Mouse (Mus musculus) induced T-regulatory cell, adult 2 months (primary cell): ENCODE measurements around the gene Esyt2.

Experiments used
- DNase-seq: peaks from one replicate; pipeline ENCODE4 v3.0.0-alpha.2; 2012; ENCODE audit warnings: low read depth

The Esyt2 gene

DNA sequence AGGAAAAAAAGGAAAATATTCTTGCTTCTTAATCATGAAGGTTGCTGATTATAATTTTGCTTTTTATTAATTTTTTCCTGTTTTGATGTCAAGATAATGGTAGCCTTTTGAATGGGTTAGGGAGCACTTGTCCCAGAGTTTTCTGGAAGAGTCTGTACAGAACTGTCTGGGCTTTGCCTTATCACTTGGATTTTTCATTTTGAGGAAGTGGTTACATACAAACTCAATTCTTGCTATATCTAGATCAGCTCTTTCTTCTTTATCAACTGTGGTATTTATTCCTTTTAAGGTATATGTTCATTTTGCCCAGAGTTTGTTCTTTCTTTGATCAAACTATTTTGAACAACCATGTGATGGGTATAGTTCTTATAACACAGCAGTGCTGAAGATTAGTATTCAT, 81.1 kb downstream of the Esyt2 start:
- no peak for DNase-seq

DNA sequence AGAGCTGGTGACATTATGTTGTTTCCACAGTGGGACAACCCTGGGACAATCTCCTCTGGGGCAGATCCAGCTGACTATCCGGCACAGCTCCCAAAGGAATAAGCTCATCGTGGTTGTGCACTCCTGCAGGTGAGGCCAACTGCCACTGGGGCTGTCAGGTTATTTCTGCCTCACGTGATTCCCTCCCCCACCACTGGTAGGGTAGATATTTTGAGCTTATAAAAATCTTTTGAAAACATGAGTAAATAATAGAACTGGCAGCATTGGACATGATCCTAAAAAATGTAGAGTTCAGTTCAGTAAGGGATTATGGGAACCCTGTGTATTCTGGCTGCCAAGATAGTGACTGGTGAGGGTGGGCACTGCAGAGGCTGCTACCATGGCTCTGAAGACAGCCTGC, 85.9 kb downstream of the Esyt2 start:
- DNase-seq, result no peak

GRCm38 (mm10) chr12:116367346-116367745, 86.3 kb downstream of the Esyt2 start:
- DNase-seq, result no peak

GRCm38 (mm10) chr12:116368857-116369256, 87.9 kb downstream of the Esyt2 start:
- DNase-seq, result no peak

- no peak for DNase-seq
These were observed 102.1 kb downstream of the Esyt2 start for GRCm38 (mm10) chr12:116383101-116383500.

GRCm38 (mm10) chr12:116383995-116384394, 103.0 kb downstream of the Esyt2 start:
- DNase-seq, result peak; percentile 27

GRCm38 (mm10) chr12:116386802-116387201, 105.8 kb downstream of the Esyt2 start:
- DNase-seq, result no peak

DNA sequence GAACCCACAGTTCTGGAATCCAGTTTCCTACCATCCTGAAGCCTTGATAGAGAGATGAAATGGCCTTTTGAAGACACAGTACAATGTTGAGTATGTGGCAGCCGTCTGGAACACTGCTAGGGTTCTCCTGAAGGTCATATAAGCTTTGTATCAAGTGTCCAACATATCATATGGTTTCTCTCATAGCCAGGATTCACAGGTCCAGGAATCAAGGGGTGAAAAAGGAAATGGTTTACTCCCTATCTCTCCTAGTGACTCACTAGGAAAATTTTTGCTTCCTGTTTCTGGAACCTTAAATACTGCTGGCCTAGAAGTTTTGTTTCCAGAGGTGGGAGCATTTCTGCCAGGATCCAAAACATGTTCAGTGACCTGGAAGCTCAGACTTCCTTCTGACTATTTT, 108.9 kb downstream of the Esyt2 start:
- DNase-seq, result no peak

DNA sequence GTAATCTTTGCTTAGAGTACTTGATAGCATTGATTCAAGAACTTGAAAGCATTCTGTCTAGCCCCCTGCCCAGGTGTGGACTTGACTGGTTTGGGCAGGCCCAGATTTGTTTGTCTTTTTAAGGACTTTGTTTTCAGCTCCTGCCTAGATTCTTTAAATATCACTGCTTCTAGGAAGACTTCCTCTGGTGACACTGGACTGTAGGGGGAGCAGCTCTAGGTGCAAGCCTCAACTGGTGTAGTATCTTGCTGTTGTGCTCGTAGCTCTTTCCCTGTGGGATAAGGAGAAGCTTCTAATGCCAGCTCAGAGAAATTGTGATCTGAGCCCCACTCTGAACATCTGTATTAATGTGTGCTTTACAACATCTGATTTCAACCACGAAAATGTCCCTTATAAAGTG, 113.3 kb downstream of the Esyt2 start:
- DNase-seq, result no peak

GRCm38 (mm10) chr12:116395312-116395711, 114.3 kb downstream of the Esyt2 start:
- no peak for DNase-seq

GRCm38 (mm10) chr12:116396072-116396695, 115.2 kb downstream of the Esyt2 start:
- DNase-seq, result no peak

DNA sequence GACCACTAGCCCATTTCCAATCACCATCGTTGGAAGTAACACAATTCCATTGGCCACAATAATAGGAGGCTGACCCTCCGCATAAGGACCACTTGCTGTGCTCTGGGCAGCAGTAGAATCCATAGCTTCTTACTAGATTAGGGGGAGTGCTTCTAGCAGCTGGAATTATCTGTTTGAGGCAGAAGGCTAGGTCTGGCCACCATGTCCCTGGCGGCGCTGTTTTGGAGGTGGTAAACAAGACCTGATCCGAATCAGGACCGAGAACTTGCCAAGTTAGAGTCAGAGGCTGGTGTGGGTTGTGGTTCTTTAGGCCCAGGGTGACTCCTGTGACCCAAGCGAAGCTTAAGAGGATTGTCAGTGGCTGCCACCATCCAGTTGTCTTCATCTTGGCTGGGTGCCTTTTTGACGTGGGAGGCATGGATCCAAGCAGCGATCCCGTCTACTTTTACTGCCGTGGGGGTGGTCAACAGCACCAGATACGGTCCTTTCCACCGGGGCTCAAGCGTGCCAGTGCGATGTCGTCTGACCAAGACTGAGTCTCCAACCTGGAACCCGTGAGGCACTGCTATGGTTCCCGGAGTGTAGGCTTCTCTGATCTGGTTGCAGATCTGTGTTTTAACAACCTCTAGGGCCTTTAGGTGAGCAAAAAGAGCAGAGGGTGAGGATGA, 123.2 kb downstream of the Esyt2 start:
- DNase-seq, result no peak

DNA sequence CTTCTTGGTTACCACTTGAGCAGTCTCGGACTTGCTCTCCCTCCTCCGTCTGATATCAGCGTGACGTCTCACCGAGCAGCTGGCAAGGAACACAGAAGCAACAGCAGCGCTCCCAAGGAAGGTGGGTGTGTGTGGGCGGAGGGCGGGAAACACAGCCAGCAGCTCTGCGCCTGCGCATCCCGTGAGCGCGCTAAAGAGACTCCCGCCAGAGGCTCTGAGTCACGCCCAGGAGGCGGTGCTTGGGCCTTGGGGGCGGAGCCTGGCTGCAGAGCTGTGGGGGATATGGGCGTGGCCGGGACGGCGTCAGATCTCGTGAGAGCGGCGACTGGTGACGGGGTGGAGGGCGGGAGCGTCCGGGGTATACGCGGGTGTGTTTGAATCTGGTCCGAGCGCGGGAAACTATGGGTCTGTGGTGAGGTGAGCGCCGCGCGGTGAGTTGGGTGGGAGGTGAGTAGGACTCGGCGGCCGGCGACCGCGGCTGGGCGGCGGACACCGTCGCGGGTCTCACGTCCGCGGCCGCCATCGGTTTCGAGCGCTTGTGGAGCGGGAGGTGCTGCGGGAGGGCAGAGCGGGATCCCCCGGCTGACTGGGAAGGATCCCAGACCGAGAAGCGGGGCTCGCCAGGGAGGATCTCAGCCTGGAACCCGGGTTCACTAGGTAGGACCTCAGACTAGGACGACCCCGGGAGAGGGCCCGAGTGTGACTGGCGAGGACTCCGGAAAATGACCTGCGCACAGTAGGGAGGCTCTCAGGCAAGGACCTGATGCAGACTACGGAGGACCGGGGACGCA, 124.2 kb downstream of the Esyt2 start, which contains the start of gene Ncapg2:
Ncapg2 (plus strand) TSS at position 358 of the 791 bp plus-strand sequence.
- peak; percentile 99 for DNase-seq

DNA sequence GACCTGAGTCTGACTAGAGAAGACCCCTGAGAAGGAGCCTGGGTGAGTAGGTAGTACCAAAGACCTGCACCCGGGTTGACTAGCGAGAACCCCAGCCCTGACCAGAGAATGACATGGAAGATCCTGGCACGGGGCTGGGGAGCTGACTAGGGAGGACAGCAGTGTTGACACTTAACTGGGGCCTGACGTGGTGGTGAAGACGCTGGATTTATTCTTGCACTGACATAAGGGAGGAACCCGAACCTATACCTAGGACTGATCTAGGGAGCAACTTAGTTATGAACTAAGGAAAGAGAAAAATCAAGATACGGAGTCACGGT, 124.8 kb downstream of the Esyt2 start:
- DNase-seq, result no peak

DNA sequence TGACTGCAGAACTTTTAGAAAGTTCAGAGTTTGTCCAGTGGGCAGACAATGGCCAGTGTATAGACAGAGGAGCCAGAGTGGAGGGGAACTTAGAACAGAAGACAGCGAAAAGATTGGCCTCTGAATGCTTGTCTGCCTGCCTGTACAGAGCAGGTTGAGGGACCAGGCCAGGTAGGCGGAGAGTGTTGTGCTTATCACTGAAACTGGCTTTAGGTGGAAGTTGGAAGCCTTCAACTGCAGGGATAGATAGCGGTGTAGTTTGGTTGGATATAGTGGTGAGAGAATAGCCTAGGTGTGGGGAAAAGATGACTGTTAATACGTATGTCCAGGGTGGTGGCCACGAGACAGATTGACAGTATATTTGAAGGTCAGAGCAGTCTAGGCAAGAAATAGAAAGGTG, 126.9 kb downstream of the Esyt2 start:
- DNase-seq, result no peak

GRCm38 (mm10) chr12:116414941-116415340, 133.9 kb downstream of the Esyt2 start:
- DNase-seq, result no peak

- DNase-seq, result peak; percentile 34
These were observed 135.5 kb downstream of the Esyt2 start for GRCm38 (mm10) chr12:116416514-116416913.

- no peak for DNase-seq
These were observed 140.7 kb downstream of the Esyt2 start for GRCm38 (mm10) chr12:116421656-116422055.

- DNase-seq, result no peak
These were observed 144.4 kb downstream of the Esyt2 start for GRCm38 (mm10) chr12:116425392-116425791.

- no peak for DNase-seq
These were observed 152.7 kb downstream of the Esyt2 start for GRCm38 (mm10) chr12:116433742-116434141.

GRCm38 (mm10) chr12:116435232-116435631, 154.2 kb downstream of the Esyt2 start:
- DNase-seq, result no peak

DNA sequence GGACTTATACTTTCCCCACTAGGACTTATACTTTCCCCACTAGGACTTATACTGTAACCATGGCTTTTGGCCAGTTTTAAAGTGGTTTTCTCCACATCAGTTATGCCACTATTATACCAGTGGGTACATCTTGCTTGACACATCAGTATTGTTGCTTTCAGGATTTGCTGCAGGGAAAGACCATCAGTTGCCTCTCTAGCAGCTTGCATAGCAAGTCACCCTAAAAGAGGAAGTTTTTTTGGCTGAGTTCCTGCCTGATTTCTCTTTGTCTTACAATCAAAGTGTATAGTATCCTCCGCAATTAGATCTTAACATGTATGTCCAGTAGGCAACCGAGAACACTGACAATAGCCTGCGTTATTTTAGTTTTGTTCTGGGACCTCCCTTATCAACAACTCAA, 155.1 kb downstream of the Esyt2 start:
- no peak for DNase-seq

- no peak for DNase-seq
These were observed 157.6 kb downstream of the Esyt2 start for GRCm38 (mm10) chr12:116438591-116438990.
